Mouse (Mus musculus): Measurements from ENCODE around the gene Prkce. TPM values are rescaled to one million over a fixed set of nuclear protein-coding genes. Genes with fewer than 3 reads are reported as not detected.

The Prkce gene
- total RNA-seq, 2 experiments from 2014 or later, result 0.34 to 2.7 TPM

GRCm38 (mm10) chr17:86353679-86354078 is 186.1 kb downstream of the Prkce start:
- no peak for ATAC-seq (replicated peaks; ENCODE audit: low FRiP score, poor library complexity, severe bottlenecking)

DNA sequence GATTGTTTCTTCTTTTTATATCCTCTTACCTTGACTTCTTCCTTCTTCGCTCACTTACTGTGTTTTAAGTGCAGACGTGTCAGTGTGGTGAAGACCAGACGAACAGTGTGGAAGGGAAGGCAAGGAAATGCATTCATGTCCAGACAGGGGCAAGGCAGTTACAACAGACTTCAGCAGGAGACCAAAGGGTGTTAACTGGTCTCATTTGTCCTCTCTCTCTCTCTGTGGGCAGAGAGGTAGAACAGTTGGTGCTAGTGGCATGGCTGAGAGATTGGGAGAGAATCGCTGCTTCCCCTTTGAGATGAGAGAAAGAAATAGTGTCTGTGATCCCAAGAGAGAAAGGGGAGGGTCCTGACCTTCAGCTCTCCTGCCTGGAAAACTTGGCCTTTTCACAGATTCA is 186.5 kb downstream of the Prkce start:
- no peak for ATAC-seq (replicated peaks; ENCODE audit: low FRiP score, poor library complexity, severe bottlenecking)

- no peak for ATAC-seq (replicated peaks; ENCODE audit: low FRiP score, poor library complexity, severe bottlenecking)
These were observed 187.3 kb downstream of the Prkce start for GRCm38 (mm10) chr17:86354896-86355295.

DNA sequence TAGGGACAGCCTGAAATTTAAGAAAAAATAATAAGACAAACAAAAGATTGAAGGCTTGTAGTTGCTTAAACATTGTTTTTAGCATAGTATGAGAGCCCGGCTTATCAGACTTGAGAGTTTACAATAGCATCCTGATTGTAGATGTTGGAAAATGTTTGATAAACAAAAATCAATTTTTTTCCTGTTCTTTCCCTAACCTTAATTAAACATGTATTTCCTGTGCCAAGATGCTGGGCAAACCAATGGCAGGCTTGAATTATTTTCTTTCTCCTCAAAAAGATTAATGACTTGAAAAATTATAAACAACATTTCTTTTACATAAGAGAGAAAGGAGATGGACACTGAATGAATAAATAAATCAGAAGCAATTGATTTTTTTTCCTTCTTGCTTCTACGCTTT is 187.7 kb downstream of the Prkce start:
- ATAC-seq (replicated peaks; ENCODE audit: low FRiP score, poor library complexity, severe bottlenecking), result no peak

GRCm38 (mm10) chr17:86355772-86356451 is 188.3 kb downstream of the Prkce start:
- no peak for ATAC-seq (replicated peaks; ENCODE audit: low FRiP score, poor library complexity, severe bottlenecking)

DNA sequence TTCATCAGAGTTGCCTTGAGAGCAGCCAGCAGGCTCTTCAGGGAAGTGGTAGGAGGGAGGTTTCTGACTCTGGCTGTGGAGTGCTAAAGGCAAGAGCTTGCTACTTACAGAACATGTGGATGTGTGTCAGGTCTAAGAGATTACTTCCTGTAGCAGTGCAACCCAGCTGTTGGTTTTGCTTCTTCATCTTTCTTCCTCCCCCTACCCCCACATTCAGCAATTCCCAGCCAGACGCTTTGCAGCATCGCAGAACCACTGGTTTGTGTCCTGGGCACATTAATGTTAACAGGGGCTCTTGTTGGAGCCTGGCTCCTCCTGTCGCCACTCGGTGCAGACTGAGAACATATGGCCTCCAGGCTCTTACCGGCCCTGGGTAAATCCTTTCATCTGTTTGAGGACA is 190.8 kb downstream of the Prkce start:
- no peak for ATAC-seq (replicated peaks; ENCODE audit: low FRiP score, poor library complexity, severe bottlenecking)

DNA sequence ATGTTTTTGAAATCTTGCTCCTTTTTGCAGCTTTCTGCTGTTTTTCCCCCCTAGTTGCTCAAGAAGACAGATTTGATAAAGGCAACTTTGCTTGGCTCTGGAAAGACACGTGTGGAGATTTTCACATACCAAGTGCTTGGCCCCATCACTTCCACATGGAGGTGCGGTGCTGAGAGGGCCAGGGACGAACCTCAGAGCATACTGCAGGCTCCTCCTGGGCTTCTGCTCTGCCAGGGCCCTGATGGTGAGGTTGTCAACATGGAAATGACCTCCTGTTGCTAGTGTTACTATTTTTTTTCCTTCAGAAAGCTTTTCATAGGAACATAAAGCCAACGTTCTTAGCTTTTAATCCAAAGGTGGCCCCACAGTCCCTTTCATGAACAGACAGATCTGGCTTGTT is 191.3 kb downstream of the Prkce start:
- ATAC-seq (replicated peaks; ENCODE audit: low FRiP score, poor library complexity, severe bottlenecking), result no peak

- ATAC-seq (replicated peaks; ENCODE audit: low FRiP score, poor library complexity, severe bottlenecking), result no peak
These were observed 193.3 kb downstream of the Prkce start for GRCm38 (mm10) chr17:86360849-86361248.

- ATAC-seq (replicated peaks; ENCODE audit: low FRiP score, poor library complexity, severe bottlenecking), result no peak
These were observed 195.8 kb downstream of the Prkce start for GRCm38 (mm10) chr17:86363356-86363755.

GRCm38 (mm10) chr17:86364349-86365075 is 196.9 kb downstream of the Prkce start:
- no peak for ATAC-seq (replicated peaks; ENCODE audit: low FRiP score, poor library complexity, severe bottlenecking)

- ATAC-seq (replicated peaks; ENCODE audit: low FRiP score, poor library complexity, severe bottlenecking), result no peak
These were observed 199.3 kb downstream of the Prkce start for GRCm38 (mm10) chr17:86366919-86367318.

DNA sequence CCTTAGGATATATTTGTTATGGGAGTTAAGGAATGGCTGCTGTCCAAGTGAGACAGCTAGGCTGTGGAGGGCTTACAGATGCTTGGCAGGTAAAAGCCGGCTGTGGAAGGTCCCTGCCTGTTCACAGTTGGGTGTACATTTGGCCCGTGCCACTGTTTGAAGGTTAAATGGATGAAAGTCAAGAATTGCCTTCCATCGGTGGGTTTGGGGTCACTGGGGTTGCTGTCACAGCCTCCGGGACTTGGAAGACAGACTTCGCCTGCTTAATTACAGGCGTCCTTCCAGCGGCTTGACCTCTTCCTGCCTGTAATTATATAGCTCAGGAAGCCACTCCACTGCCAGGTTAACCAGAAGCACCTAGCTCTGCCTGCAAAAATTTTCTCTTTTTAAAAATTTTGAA is 200.1 kb downstream of the Prkce start:
- no peak for ATAC-seq (replicated peaks; ENCODE audit: low FRiP score, poor library complexity, severe bottlenecking)

DNA sequence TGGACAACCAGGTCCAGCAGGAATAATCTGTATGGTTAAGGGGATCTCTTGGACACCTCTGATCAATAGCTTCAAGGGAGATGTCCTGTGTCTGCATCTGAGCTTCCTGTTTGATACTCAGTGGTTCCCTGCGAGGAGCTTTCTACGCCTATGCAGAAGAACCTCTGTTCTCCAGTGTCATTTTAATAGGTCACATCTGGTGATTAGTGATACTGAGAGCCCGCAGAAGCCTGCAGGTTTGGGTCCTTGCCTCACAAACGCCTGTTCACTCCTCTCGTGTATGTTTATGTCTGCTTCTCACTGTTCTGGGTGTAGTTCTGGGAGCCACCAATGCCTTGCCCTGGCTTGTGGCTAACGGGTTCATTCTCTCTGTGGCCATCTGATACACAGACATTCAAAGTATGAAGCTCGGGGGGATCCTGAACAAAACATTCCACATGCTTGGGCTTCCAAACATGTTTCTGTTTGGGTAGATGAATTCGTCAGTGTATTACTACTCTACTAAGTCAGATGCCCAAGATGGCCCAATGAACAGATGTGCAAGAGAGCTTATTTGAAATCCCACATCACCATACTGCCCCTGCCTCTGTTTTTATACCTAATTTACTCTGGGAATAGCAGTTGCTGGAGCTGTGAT is 202.6 kb downstream of the Prkce start:
- ATAC-seq (replicated peaks; ENCODE audit: low FRiP score, poor library complexity, severe bottlenecking), result no peak

GRCm38 (mm10) chr17:86371101-86371561 is 203.5 kb downstream of the Prkce start:
- ATAC-seq (replicated peaks; ENCODE audit: low FRiP score, poor library complexity, severe bottlenecking), result no peak

GRCm38 (mm10) chr17:86376389-86376788 is 208.8 kb downstream of the Prkce start:
- no peak for ATAC-seq (replicated peaks; ENCODE audit: low FRiP score, poor library complexity, severe bottlenecking)

DNA sequence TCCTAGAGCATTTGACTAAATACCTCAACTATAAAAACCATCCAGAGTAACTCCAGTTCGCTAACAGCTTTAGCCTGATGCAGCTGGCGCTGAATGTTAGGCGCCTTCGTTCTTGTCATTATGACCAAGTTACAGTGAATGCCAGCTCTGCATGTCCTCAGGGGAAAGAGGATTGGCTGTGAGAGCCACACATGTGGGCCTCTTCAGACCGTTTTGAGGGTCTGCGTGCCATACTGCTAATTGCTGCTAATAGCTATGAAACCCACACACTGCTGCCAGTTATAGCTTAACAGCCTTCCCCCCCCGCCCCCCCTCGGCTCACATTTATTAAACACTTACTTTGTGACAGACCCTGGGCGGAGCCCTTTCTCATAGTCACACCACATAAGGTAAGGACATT is 210.3 kb downstream of the Prkce start:
- no peak for ATAC-seq (replicated peaks; ENCODE audit: low FRiP score, poor library complexity, severe bottlenecking)

DNA sequence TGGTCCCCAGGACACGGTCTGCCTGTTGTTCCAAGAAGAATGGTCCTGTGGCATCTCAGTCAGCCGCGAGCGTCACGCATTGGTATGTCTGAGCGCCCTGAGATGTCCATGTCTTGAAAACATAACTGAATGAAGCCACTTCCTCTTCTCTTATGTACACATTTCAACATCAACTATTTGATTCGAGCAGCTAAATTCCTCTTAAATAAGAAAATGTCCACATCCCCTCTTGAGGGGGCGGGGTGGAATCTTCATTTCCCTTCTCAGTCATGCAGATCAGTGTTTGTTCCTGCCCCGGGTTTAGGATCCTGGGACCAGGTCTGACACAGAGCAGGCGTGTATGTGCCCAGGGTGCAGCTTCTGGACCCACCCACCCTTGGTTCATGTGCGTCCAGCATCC is 211.0 kb downstream of the Prkce start:
- ATAC-seq (replicated peaks; ENCODE audit: low FRiP score, poor library complexity, severe bottlenecking), result no peak

GRCm38 (mm10) chr17:86379405-86380137 is 212.0 kb downstream of the Prkce start:
- no peak for ATAC-seq (replicated peaks; ENCODE audit: low FRiP score, poor library complexity, severe bottlenecking)

DNA sequence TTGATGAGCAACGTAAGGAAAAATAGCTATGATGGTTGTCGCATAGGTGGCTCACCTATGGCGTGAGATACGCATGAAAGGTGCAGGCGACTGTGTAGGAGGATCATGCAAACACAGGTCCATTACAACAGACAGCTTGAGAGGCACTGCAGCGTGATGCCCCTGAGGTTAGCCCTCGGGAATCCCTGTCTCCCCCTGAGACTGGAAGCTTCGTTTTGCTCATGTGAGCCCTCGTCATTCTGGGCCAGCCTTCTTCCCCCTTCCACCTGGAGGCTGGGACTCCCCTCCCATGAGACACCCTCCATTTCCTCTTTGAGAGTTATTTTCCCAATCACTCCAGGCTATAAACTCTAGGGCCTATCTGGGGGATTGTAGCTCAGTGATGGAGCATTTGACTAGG is 213.9 kb downstream of the Prkce start:
- no peak for ATAC-seq (replicated peaks; ENCODE audit: low FRiP score, poor library complexity, severe bottlenecking)

DNA sequence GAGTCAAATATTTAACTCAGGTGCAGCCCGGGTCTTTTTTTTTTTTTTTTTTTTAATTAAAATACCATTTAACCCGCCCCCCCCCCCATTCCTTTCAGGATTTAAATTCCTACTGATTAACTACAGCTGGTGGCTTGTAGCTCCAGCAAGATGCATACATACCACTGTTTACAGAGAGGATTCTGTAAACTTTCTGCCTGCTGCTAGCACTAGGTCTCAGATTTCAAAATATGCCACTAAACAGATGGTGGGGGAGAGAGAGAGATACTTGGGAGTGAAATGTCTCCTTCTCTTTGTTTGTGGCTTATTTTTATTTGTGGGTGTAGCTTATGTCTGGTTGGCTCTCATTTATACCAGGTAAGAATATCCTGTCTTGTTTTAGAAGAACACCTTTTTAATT is 215.3 kb downstream of the Prkce start:
- ATAC-seq (replicated peaks; ENCODE audit: low FRiP score, poor library complexity, severe bottlenecking), result no peak
